Mouse (Mus musculus): ENCODE measurements around the gene Fbxo11. TPM values are rescaled to one million over a fixed set of nuclear protein-coding genes. Genes with fewer than 3 reads are reported as not detected.
"Not testable (repeated sequence)": the region's sequence is repeated elsewhere in the genome, so short reads cannot be mapped to it uniquely, and the experiment has no call there.

The Fbxo11 gene
- polyA plus RNA-seq, 1 experiment from 2014 or later, result 21.1 TPM

GRCm38 (mm10) chr17:88040810-88041209 is 24.3 kb downstream of the Fbxo11 start:
- Histone ChIP-seq H3K36me3 (ENCODE audit: control insufficient read depth, insufficient read depth, low read length) (no peaks in the 10 kb centered on the region), H3K9me3 (ENCODE audit: control insufficient read depth, low read length) (no peaks in the 10 kb centered on the region), H3K4me3 (ENCODE audit: low read depth, low read length) (no peak overlapping the region), H3K27ac (ENCODE audit: low read depth) (no peak overlapping the region), H3K4me2 (ENCODE audit: low read length) (no peak overlapping the region), H3K4me1 (replicated peaks; ENCODE audit: control insufficient read depth, insufficient read depth, low read length) (peaks cover 14% of the 10 kb centered on the region; the same call in 1 of the 2 replicates), H3K27me3 (replicated peaks; ENCODE audit: control insufficient read depth, insufficient read depth, low read length) (no peaks in the 10 kb centered on the region), H3K9ac (ENCODE audit: low read length) (no peak overlapping the region)
- DNase-seq (ENCODE audit: low spot score), result no peak
- WGBS, result 65% methylated on average over 5 of the region's 5 CpGs
- ATAC-seq (replicated peaks; ENCODE audit: low FRiP score, low TSS enrichment, low read depth), result no peak

GRCm38 (mm10) chr17:88034418-88034817 is 30.7 kb downstream of the Fbxo11 start:
- WGBS, result 87% methylated on average over 4 of the region's 4 CpGs
- H3K27me3 ChIP-seq (replicated peaks; ENCODE audit: control insufficient read depth, insufficient read depth, low read length), result no peaks in the 10 kb centered on the region
- H3K9me3 ChIP-seq (ENCODE audit: control insufficient read depth, low read length), result no peaks in the 10 kb centered on the region
- no peak overlapping the region for H3K4me3 ChIP-seq (ENCODE audit: low read depth, low read length)
- ATAC-seq (replicated peaks; ENCODE audit: low FRiP score, low TSS enrichment, low read depth) (no peak; the same call in 1 of the 2 replicates), DNase-seq (ENCODE audit: low spot score) (no peak)
- H3K36me3 ChIP-seq (ENCODE audit: control insufficient read depth, insufficient read depth, low read length), result no peaks in the 10 kb centered on the region
- H3K4me1 ChIP-seq (replicated peaks; ENCODE audit: control insufficient read depth, insufficient read depth, low read length), result no peaks in the 10 kb centered on the region
- H3K9ac ChIP-seq (ENCODE audit: low read length), result no peak overlapping the region
- H3K27ac ChIP-seq (ENCODE audit: low read depth), result no peak overlapping the region
- H3K4me2 ChIP-seq (ENCODE audit: low read length), result no peak overlapping the region

GRCm38 (mm10) chr17:88031755-88032154 is 33.3 kb downstream of the Fbxo11 start:
- WGBS, result 92% methylated on average over 5 of the region's 5 CpGs
- no peak for DNase-seq (ENCODE audit: low spot score)
- Histone ChIP-seq H3K4me2 (ENCODE audit: low read length) (no peak overlapping the region), H3K27me3 (replicated peaks; ENCODE audit: control insufficient read depth, insufficient read depth, low read length) (no peaks in the 10 kb centered on the region), H3K36me3 (ENCODE audit: control insufficient read depth, insufficient read depth, low read length) (no peaks in the 10 kb centered on the region), H3K9me3 (ENCODE audit: control insufficient read depth, low read length) (no peaks in the 10 kb centered on the region), H3K4me1 (replicated peaks; ENCODE audit: control insufficient read depth, insufficient read depth, low read length) (no peaks in the 10 kb centered on the region), H3K4me3 (ENCODE audit: low read depth, low read length) (no peak overlapping the region), H3K27ac (ENCODE audit: low read depth) (no peak overlapping the region), H3K9ac (ENCODE audit: low read length) (no peak overlapping the region)
- no peak for ATAC-seq (replicated peaks; ENCODE audit: low FRiP score, low TSS enrichment, low read depth)

- Histone ChIP-seq H3K4me1 (replicated peaks; ENCODE audit: control insufficient read depth, insufficient read depth, low read length) (no peaks in the 10 kb centered on the region), H3K9ac (ENCODE audit: low read length) (no peak overlapping the region), H3K4me2 (ENCODE audit: low read length) (no peak overlapping the region), H3K4me3 (ENCODE audit: low read depth, low read length) (no peak overlapping the region), H3K36me3 (ENCODE audit: control insufficient read depth, insufficient read depth, low read length) (no peaks in the 10 kb centered on the region), H3K9me3 (ENCODE audit: control insufficient read depth, low read length) (no peaks in the 10 kb centered on the region), H3K27ac (ENCODE audit: low read depth) (no peak overlapping the region), H3K27me3 (replicated peaks; ENCODE audit: control insufficient read depth, insufficient read depth, low read length) (no peaks in the 10 kb centered on the region)
- no peak for DNase-seq (ENCODE audit: low spot score)
- WGBS, result 84% methylated on average over 17 of the region's 17 CpGs
- no peak for ATAC-seq (replicated peaks; ENCODE audit: low FRiP score, low TSS enrichment, low read depth)
Observed at GRCm38 (mm10) chr17:88029194-88029970, 35.7 kb downstream of the Fbxo11 start.

GRCm38 (mm10) chr17:88025227-88025626 is 39.9 kb downstream of the Fbxo11 start:
- Histone ChIP-seq H3K4me1 (replicated peaks; ENCODE audit: control insufficient read depth, insufficient read depth, low read length) (peaks cover 3% of the 10 kb centered on the region; the same call in 1 of the 2 replicates), H3K9me3 (ENCODE audit: control insufficient read depth, low read length) (no peaks in the 10 kb centered on the region), H3K36me3 (ENCODE audit: control insufficient read depth, insufficient read depth, low read length) (no peaks in the 10 kb centered on the region), H3K27ac (ENCODE audit: low read depth) (no peak overlapping the region), H3K4me3 (ENCODE audit: low read depth, low read length) (no peak overlapping the region), H3K9ac (ENCODE audit: low read length) (no peak overlapping the region), H3K4me2 (ENCODE audit: low read length) (no peak overlapping the region), H3K27me3 (replicated peaks; ENCODE audit: control insufficient read depth, insufficient read depth, low read length) (no peaks in the 10 kb centered on the region)
- 51% methylated on average over 4 of the region's 4 CpGs for WGBS
- no peak for ATAC-seq (replicated peaks; ENCODE audit: low FRiP score, low TSS enrichment, low read depth)
- DNase-seq (ENCODE audit: low spot score), result no peak

GRCm38 (mm10) chr17:88023924-88024323 is 41.2 kb downstream of the Fbxo11 start:
- H3K4me2 ChIP-seq (ENCODE audit: low read length), result no peak overlapping the region
- no peak overlapping the region for H3K4me3 ChIP-seq (ENCODE audit: low read depth, low read length)
- no peak overlapping the region for H3K9ac ChIP-seq (ENCODE audit: low read length)
- ATAC-seq (replicated peaks; ENCODE audit: low FRiP score, low TSS enrichment, low read depth) (no peak), DNase-seq (ENCODE audit: low spot score) (no peak)
- H3K27ac ChIP-seq (ENCODE audit: low read depth), result no peak overlapping the region
- 72% methylated on average over 1 of the region's 1 CpGs for WGBS
- H3K27me3 ChIP-seq (replicated peaks; ENCODE audit: control insufficient read depth, insufficient read depth, low read length), result no peaks in the 10 kb centered on the region
- peaks cover 8% of the 10 kb centered on the region; the same call in 1 of the 2 replicates for H3K4me1 ChIP-seq (replicated peaks; ENCODE audit: control insufficient read depth, insufficient read depth, low read length)
- no peaks in the 10 kb centered on the region for H3K36me3 ChIP-seq (ENCODE audit: control insufficient read depth, insufficient read depth, low read length)
- no peaks in the 10 kb centered on the region for H3K9me3 ChIP-seq (ENCODE audit: control insufficient read depth, low read length)

GRCm38 (mm10) chr17:88016027-88016426 is 49.1 kb downstream of the Fbxo11 start:
- not testable (repeated sequence) for H3K4me2 ChIP-seq (ENCODE audit: low read length); H3K9me3 ChIP-seq (ENCODE audit: control insufficient read depth, low read length); H3K27ac ChIP-seq (ENCODE audit: low read depth); ATAC-seq (replicated peaks; ENCODE audit: low FRiP score, low TSS enrichment, low read depth); H3K27me3 ChIP-seq (replicated peaks; ENCODE audit: control insufficient read depth, insufficient read depth, low read length); H3K9ac ChIP-seq (ENCODE audit: low read length); H3K4me1 ChIP-seq (replicated peaks; ENCODE audit: control insufficient read depth, insufficient read depth, low read length); H3K4me3 ChIP-seq (ENCODE audit: low read depth, low read length)
- H3K36me3 ChIP-seq (ENCODE audit: control insufficient read depth, insufficient read depth, low read length), result peaks cover 42% of the 10 kb centered on the region
- 94% methylated on average over 8 of the region's 8 CpGs for WGBS
- peak; percentile 45 for DNase-seq (ENCODE audit: low spot score)

- no peak overlapping the region for H3K4me3 ChIP-seq (ENCODE audit: low read depth, low read length)
- H3K9ac ChIP-seq (ENCODE audit: low read length), result no peak overlapping the region
- H3K9me3 ChIP-seq (ENCODE audit: control insufficient read depth, low read length), result no peaks in the 10 kb centered on the region
- no peak overlapping the region for H3K27ac ChIP-seq (ENCODE audit: low read depth)
- ATAC-seq (replicated peaks; ENCODE audit: low FRiP score, low TSS enrichment, low read depth) (no peak), DNase-seq (ENCODE audit: low spot score) (no peak)
- H3K4me2 ChIP-seq (ENCODE audit: low read length), result no peak overlapping the region
- H3K36me3 ChIP-seq (ENCODE audit: control insufficient read depth, insufficient read depth, low read length), result peaks cover 57% of the 10 kb centered on the region
- no peaks in the 10 kb centered on the region for H3K27me3 ChIP-seq (replicated peaks; ENCODE audit: control insufficient read depth, insufficient read depth, low read length)
- H3K4me1 ChIP-seq (replicated peaks; ENCODE audit: control insufficient read depth, insufficient read depth, low read length), result 0 out of 2 replicates have a peak, but pooled peaks cover 4% of the 10 kb centered on the region
- WGBS, result 93% methylated on average over 1 of the region's 1 CpGs
Observed at GRCm38 (mm10) chr17:88014456-88014855, 50.6 kb downstream of the Fbxo11 start.

- no peak for ATAC-seq (replicated peaks; ENCODE audit: low FRiP score, low TSS enrichment, low read depth)
- WGBS, result 41% methylated on average over 8 of the region's 8 CpGs
Observed at GRCm38 (mm10) chr17:88006956-88007355, 58.1 kb downstream of the Fbxo11 start.

More at GRCm38 (mm10) chr17:88006956-88007355, 58.1 kb downstream of the Fbxo11 start:
- Histone ChIP-seq H3K36me3 (ENCODE audit: control insufficient read depth, insufficient read depth, low read length) (peaks cover 84% of the 10 kb centered on the region), H3K9ac (ENCODE audit: low read length) (no peak overlapping the region), H3K27me3 (replicated peaks; ENCODE audit: control insufficient read depth, insufficient read depth, low read length) (no peaks in the 10 kb centered on the region), H3K27ac (ENCODE audit: low read depth) (no peak overlapping the region), H3K4me3 (ENCODE audit: low read depth, low read length) (no peak overlapping the region), H3K4me1 (replicated peaks; ENCODE audit: control insufficient read depth, insufficient read depth, low read length) (no peaks in the 10 kb centered on the region), H3K4me2 (ENCODE audit: low read length) (no peak overlapping the region), H3K9me3 (ENCODE audit: control insufficient read depth, low read length) (no peaks in the 10 kb centered on the region)
- DNase-seq (ENCODE audit: low spot score), result peak; percentile 47

All from intestine, embryonic 14.5 days (tissue).